Mouse (Mus musculus): ENCODE measurements around the gene Wdr74.
"Not testable (repeated sequence)": the region's sequence is repeated elsewhere in the genome, so short reads cannot be mapped to it uniquely, and the experiment has no call there.

Wdr74 gene

DNA sequence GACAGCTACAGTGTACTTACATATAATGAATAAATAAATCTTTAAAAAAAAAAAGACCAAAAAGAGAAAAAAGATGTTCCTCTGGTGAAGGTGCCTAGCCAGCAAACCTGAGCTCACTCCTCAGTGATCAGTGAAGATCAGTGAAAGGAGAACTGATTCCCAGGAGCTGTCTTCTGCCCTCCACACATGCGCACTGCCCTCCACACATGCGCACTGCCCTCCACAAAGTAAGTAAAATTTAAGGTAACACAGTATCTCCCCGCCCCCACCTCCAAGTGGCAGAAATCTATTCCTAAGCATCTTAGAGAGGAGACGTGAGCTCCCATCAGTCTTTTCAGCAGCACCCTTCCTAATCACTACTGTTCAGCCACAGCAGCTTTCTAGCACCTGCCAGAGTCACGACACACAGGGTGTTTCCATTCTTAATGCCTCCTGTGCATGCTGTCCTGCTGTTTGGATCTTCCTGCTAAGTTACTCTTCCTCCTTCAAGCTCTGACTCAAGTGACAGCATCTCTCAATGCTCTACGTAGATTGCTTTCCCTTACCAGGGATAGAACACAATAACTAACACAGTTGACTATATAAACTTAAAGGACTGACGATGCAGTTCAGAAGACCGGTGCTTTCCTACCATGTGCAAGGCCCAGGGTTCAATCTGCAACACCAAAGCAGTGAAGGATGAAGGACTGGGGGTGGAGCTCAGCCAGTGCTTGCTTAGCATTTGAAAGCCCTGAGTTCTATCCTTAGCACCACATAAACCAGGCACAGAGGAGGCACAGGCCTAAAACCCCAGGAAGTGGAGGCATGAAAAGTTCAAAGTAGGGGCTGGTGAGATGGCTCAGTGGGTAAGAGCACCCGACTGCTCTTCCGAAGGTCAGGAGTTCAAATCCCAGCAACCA lies 19.5 kb upstream of the Wdr74 start:
- no peak for DNase-seq (ENCODE audit: low spot score)

GRCm38 (mm10) chr19:8716767-8717475 lies 18.7 kb upstream of the Wdr74 start:
- DNase-seq (ENCODE audit: low spot score): no peak

GRCm38 (mm10) chr19:8718357-8718756 lies 17.3 kb upstream of the Wdr74 start:
- DNase-seq (ENCODE audit: low spot score): no peak

GRCm38 (mm10) chr19:8719037-8719436 lies 16.6 kb upstream of the Wdr74 start:
- not testable (repeated sequence) for DNase-seq (ENCODE audit: low spot score)

DNA sequence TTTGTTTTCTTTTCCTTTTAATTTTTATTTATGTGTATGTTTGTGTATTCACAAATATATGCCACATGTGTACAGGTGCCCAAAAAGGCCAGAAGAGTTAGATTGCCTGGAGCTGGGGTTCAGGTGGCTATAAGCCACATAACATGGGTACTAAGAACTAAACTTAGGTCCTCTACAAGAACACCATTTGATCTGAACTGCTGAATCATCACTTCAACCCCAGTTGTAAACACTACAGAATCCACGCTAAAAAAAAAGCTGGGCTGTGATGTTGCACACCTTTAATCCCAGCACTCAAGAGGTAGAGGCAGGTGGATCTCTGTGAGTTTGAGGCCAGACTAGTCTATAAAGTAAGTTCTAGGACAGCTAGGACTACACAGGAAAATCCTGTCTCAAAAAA lies 14.2 kb upstream of the Wdr74 start:
- DNase-seq (ENCODE audit: low spot score): no peak

DNA sequence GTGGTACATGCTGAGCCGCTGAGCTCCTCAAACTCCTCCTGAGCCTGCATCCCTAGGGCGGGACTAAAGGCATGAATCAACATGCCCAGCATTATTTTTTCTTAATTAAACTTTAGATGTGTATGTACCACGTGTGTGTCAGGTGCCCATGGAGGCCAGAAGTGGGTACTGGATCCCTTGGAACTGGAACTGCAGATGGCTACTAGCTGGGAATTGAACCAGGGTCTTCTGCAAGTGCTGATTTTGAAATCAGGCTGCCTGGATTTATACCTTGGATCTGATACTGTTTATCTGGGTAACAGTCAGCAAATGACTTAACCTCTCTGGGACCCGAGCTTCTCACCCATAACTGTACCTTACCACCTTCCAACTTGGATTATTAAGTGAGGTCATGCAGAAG lies 13.6 kb upstream of the Wdr74 start:
- no peak for DNase-seq (ENCODE audit: low spot score)

GRCm38 (mm10) chr19:8722559-8722906 lies 13.1 kb upstream of the Wdr74 start:
- DNase-seq (ENCODE audit: low spot score): no peak

DNA sequence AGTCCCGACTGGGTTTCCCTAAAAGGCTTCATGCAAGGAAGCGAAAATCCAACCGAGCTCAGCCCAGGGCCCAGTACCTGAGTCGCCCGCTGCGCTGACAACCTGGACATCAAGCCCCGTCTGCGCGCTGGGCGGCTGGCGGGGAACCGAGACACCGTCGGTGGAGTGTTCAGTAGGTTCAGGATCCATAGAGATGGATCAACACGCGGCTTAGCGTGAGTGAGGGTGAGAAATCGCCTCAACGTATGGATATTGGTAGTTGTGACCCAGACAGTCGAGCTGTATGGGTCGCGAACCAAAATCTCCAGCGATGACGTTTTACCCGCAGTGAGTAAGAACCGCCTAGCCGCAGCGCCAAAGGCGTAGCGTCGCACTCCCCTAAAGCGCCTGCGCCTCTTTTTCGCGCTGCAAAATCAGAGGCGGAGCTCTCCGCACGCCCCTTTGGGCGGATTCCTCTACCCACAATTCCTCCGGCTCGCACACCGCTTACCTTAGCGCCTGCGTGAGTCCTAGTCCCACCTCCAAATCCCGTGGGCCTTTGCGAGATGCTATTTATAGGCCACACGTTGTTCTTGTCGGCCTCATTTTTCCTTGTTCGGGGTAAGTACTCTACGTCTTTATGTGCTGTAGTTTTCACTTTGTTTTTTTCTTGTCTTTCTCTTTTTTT lies 12.6 kb upstream of the Wdr74 start, which contains the start of gene Slc3a2:
TSS of gene Slc3a2 (minus strand) at position 463 of the 667 bp plus-strand sequence.
- DNase-seq (ENCODE audit: low spot score): peak; percentile 94

DNA sequence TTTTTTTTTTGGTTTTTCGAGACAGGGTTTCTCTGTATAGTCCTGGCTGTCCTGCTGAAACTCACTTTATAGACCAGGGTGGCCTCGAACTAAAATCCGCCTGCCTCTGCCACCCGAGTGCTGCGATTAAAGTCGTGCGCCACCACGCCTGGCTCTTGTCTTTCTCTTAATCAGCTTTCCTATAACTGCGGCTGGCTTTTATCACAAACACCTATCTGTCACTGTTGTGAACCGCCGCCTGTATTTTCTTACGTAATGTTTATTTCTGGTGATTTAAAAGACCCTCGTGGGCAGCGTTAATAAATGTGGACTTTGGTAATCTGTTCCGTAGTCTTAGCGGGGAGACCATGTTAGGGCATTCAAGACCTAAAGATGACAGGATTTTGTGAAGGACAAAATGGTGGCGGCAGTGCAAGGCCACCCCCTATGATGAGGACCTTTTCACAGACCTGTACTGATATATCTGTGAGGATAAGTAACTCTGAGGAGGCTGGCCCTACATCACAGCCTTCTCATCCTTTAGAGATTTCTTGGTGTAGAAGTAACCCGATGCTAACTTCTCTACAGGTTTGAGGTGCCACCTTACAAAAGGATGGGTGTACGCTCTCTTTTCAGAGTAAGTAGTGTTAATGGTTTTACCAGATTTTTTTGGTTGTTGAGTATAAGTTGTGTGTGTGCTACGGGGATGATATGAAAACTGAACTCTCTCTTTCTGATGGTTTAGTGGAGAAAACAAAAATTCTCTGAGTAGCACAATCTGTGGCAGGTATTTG lies 11.9 kb upstream of the Wdr74 start:
- DNase-seq (ENCODE audit: low spot score): no peak

- DNase-seq (ENCODE audit: low spot score): no peak
These were observed 11.2 kb upstream of the Wdr74 start for GRCm38 (mm10) chr19:8724392-8724791.

- DNase-seq (ENCODE audit: low spot score): no peak
These were observed 10.5 kb upstream of the Wdr74 start for GRCm38 (mm10) chr19:8725081-8725613.

GRCm38 (mm10) chr19:8726609-8727390 lies 8.8 kb upstream of the Wdr74 start:
- no peak for DNase-seq (ENCODE audit: low spot score)

DNA sequence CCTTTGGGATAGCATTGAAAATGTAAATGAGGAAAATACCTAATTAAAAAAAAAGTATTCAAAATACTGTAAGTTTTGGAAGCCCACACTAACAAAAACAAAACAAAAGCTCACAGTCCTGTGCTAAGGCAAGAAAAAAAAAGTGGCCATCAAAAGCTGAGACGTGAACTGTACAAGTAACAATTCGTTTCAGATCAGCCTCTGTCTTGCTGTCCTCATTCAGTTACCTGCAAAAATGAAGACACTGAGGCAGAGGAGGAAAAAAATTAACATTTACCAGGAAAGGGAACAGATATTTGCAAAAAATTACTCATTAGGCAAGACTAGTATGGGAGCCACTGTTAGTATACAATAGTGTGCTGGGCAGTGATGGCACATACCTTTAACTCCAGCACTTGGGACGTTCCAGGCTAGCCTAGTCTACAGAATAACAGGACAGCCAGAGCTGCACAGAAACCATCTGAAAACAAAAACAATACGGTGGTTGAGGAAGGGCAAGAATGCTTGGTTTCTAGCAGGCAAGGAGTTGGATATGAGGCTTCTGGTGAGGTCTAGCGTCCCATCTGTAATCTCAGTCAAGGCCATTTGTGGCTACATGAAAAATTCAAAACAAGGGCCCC lies 8.0 kb upstream of the Wdr74 start:
- no peak for DNase-seq (ENCODE audit: low spot score)

DNA sequence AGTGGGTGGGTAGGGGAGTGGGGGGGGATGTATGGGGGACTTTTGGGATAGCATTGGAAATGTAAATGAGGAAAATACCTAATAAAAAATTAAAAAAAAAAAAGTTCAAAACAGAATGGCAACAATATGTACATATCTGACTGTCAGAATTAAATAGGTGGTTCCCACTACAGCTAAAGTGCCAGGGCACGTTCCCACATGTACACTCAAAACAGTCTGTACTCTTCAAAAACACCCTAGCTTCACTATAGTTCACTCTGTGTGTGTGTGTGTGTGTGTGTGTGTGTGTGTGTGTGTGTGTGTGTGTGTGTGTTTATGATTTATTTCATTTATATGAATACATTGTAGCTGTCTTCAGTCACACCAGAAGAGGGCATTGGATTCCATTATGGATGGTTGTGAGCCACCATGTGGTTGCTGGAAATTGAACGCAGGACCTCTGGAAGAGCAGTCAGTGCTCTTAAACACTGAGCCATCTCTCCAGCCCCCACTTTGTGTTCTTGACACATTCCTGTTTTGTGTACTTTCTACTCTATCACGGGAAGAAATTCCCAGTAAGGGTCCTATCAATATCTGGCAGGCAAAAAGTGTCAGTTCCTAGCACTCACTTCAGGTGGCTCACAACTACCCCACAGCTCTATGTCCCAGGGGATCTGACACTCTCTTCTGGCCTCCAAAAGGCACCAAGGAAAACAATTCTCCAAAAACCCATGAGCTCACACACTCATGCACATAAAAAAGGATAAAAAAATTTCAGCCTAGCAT lies 7.1 kb upstream of the Wdr74 start:
- DNase-seq (ENCODE audit: low spot score): not testable (repeated sequence)

DNA sequence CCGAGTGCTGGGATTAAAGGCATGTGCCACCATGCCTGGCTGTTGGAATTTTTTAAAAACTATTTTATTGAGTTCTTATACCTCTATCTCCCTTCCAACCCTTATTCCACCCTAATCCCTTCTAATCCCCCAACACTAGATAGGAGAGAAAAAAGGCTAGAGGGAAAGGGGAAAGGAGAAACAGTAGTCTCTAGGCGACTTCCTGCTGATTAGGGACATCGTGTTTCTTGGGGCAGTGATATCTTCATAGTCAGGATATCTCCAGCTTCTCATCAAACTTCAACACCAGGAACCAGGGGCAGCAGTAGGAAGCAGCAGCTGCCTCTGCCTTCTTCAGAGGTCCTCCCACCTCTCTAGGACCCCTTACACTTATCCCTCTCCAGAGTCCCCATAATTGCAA lies 1.3 kb upstream of the Wdr74 start:
- DNase-seq (ENCODE audit: low spot score): no peak

DNA sequence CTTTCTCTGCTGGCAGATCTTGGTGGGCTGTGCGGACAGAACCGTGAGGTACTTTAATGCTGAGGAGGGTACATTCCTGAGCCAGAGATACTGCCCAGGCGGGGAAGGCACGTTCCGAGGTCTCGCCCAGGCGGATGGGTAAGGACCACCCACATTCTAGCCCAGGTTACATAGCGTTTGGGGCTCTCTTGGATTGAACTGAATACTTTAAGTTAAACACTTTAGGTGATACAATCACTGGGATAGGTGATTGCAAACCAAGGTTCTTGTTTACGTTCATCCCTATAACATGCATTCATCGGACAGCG lies 487 bp downstream of the Wdr74 start:
- DNase-seq (ENCODE audit: low spot score): no peak

DNA sequence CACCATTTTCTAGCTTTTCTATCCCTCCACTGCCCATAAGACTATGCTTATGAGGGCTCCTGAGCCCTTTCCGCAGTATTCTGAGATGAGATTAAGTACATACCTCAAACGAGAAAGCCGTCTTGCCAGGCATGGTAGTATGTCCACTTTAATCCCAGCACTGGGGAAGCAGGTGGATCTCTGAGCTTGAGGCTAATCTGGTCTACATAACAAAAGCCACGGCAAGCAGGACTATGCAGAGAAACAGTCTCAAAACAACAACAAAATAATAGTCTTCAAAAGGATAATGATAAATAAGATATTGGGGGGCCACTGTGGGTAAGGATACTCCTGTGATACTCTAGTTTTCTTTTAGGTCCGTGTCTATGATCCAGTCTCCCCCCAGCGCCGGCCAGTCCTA lies 3.3 kb downstream of the Wdr74 start:
- DNase-seq (ENCODE audit: low spot score): no peak

- no peak for DNase-seq (ENCODE audit: low spot score)
These were observed 4.0 kb downstream of the Wdr74 start for GRCm38 (mm10) chr19:8739646-8740045.

DNA sequence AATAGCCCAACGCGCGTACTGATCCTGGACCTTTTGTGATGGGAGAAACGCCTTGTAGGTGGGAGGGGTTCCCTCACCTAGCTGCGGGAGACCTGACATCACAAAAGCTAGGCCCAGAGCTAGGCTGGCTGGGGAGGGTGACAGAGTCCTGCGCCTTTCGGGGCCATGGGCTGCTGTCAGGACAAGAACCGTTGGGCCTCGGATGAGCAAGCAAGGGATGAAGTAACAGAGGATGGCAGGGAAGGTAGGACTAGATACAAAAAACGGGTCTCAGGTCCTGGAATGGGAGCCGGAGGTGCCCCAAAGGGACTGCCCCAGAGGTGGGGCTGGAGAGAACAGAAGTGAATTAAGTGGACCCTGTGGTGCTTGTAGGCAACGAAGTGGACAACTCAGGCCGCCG lies 5.0 kb downstream of the Wdr74 start, which contains the start of gene 1700092M07Rik:
TSS of gene 1700092M07Rik (plus strand) at position 116 of the 400 bp plus-strand sequence.
- no peak for DNase-seq (ENCODE audit: low spot score)
